Mouse (Mus musculus) liver, postnatal 0 days (tissue): Measurements from ENCODE around the gene Ugt1a6a. TPM values are rescaled to one million over a fixed set of nuclear protein-coding genes. Genes with fewer than 3 reads are reported as not detected.
"Not testable (repeated sequence)": the region's sequence is repeated elsewhere in the genome, so short reads cannot be mapped to it uniquely, and the experiment has no call there.

ENCODE experiments used
- ATAC-seq: fragments of 200-750 bp; cut with Nextera tagmentation; 2 replicates; pipeline ENCODE4 v1.8.0; 2017; ENCODE audit warnings: mild to moderate bottlenecking, moderate library complexity
- DNase-seq: peaks from one replicate; pipeline ENCODE4 v3.0.0-alpha.2; 2016
- H3K27ac ChIP-seq: fragments of 300-500 bp; sonication (generic); 2 replicates; pipeline ENCODE4 v1.5.1; 2014; ENCODE audit warnings: antibody characterized with exemption, moderate library complexity, mild to moderate bottlenecking, low read depth
- H3K27me3 ChIP-seq: fragments of 300-500 bp; sonication (generic); 2 replicates; pipeline ENCODE4 v1.6.1; 2014; ENCODE audit warnings: low read length, control low read depth, mixed read lengths; ENCODE audit not compliant: insufficient read depth
- H3K36me3 ChIP-seq: fragments of 300-500 bp; sonication (generic); replicated peaks from 2 replicates; pipeline ENCODE4 v1.6.1; 2014; ENCODE audit warnings: mild to moderate bottlenecking, control low read depth, low read length, moderate library complexity, mixed read lengths; ENCODE audit not compliant: insufficient read depth
- H3K4me1 ChIP-seq: fragments of 300-500 bp; sonication (generic); 2 replicates; pipeline ENCODE4 v1.6.1; 2014; ENCODE audit warnings: antibody characterized with exemption, mild to moderate bottlenecking, control low read depth; ENCODE audit not compliant: insufficient read depth
- H3K4me2 ChIP-seq: fragments of 300-500 bp; sonication (generic); 2 replicates; pipeline ENCODE4 v1.6.1; 2014; ENCODE audit warnings: low read depth, mild to moderate bottlenecking, low read length, moderate library complexity, mixed read lengths
- H3K4me3 ChIP-seq: fragments of 300-500 bp; sonication (generic); 2 replicates; pipeline ENCODE4 v1.5.1; 2014; ENCODE audit warnings: low read depth, low read length
- H3K9ac ChIP-seq: fragments of 300-500 bp; sonication (generic); replicated peaks from 2 replicates; pipeline ENCODE4 v1.6.1; 2014; ENCODE audit warnings: mild to moderate bottlenecking, moderate library complexity
- H3K9me3 ChIP-seq: fragments of 300-500 bp; sonication (generic); 2 replicates; pipeline ENCODE4 v1.6.1; 2016; ENCODE audit warnings: mild to moderate bottlenecking, control low read depth, low read length, mixed read lengths
- CTCF ChIP-seq: sonication (generic); IDR thresholded peaks from 2 replicates; pipeline ENCODE4 v1.5.1; 2016; ENCODE audit warnings: antibody characterized with exemption, low read depth
- EP300 ChIP-seq: IDR thresholded peaks from 2 replicates; pipeline ENCODE4 v1.6.1; 2016; ENCODE audit warnings: antibody characterized with exemption, low read depth, mild to moderate bottlenecking
- WGBS: fragments of 180-500 bp; shearing (Covaris S2); extraction: QIAGEN DNeasy Blood & Tissue Kit; methylation state at CpG from one replicate; pipeline ENCODE4 v1.1.7; 2014; ENCODE audit not compliant: insufficient replicate concordance; 5-methylcytosine and 5-hydroxymethylcytosine counted together
- polyA plus RNA-seq: library from polyadenylated mRNA; unstranded; fragments of >200 nt; fragmentation: Nextera tagmentation; extraction: Ambion mirVana; gene quantifications from 2 replicates; pipeline ENCODE4 v1.2.1, GENCODE M21; 2015

Gene Ugt1a6a
- polyA plus RNA-seq, 1 experiment from 2014 or later = 27.7 TPM

DNA sequence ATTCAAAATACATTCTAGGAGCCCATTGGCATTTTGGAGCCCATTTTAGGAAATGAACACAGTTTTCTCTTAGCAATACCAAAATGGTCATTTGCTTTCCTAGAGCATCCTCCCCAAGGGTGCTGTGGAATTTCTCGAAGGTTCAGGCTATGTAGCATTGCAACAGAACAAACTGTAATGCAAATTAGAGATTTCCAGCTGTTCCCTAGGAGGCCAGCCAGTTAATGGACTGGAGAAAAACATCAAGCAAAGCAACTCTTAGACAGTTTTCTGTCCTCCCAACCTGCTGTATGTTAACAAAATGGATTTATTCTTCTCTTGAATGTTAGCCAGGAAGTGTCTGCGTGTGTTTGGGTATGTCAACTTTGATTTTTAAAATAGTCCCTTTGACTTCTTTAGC lies 2.0 kb downstream of the Ugt1a6a start:
- no peak overlapping the region for H3K4me2 ChIP-seq
- H3K4me3 ChIP-seq = no peak overlapping the region
- H3K9me3 ChIP-seq = no peaks in the 10 kb centered on the region
- DNase-seq (no peak), ATAC-seq (no peak)
- TF ChIP-seq CTCF = no peak
- no peak for TF ChIP-seq EP300
- no peak overlapping the region for H3K9ac ChIP-seq
- H3K27ac ChIP-seq = 0 out of 2 replicates have a peak overlapping the region, but pooled peaks have one; percentile 29
- no peaks in the 10 kb centered on the region for H3K27me3 ChIP-seq
- WGBS = 62% methylated on average over 2 of the region's 2 CpGs
- H3K36me3 ChIP-seq = no peaks in the 10 kb centered on the region
- peaks cover 20% of the 10 kb centered on the region for H3K4me1 ChIP-seq

GRCm38 (mm10) chr1:88137264-88137663 lies 2.7 kb downstream of the Ugt1a6a start:
- Histone ChIP-seq H3K4me1 (peaks cover 20% of the 10 kb centered on the region), H3K9ac (no peak overlapping the region), H3K9me3 (no peaks in the 10 kb centered on the region), H3K27ac (peak overlapping the region; percentile 29; the same call in 1 of the 2 replicates), H3K4me2 (no peak overlapping the region), H3K36me3 (no peaks in the 10 kb centered on the region), H3K4me3 (no peak overlapping the region), H3K27me3 (no peaks in the 10 kb centered on the region)
- no peak for ATAC-seq
- no peak for TF ChIP-seq CTCF
- no peak for TF ChIP-seq EP300
- WGBS = 64% methylated on average over 3 of the region's 3 CpGs
- DNase-seq = no peak

- no peak for ATAC-seq
- H3K4me1 ChIP-seq = peaks cover 20% of the 10 kb centered on the region
These were observed 3.5 kb downstream of the Ugt1a6a start for GRCm38 (mm10) chr1:88138145-88138544.

DNA sequence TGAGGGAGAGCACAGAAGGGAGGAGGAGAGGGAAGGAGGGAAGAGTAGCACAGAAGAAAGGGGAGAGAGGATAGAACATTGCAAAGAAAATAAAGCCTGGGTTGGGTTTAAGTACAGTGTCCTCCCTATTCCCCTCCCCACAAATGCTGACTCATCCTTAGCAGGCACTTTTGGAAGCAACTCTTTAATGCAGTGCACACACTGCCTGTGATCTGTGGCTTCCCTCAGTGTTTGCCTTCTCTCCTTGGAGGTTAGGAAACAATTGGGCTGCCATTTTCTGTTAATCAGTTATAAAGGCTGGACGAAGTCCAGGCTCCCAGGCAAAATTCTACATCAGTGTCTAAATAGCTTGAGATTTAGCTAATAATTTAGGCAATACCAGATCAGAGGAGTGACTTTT lies 5.9 kb downstream of the Ugt1a6a start:
- not testable (repeated sequence) for H3K27ac ChIP-seq, H3K9me3 ChIP-seq, H3K36me3 ChIP-seq, H3K4me1 ChIP-seq, H3K27me3 ChIP-seq, H3K9ac ChIP-seq, H3K4me3 ChIP-seq, H3K4me2 ChIP-seq
- ATAC-seq (peak; percentile 89), DNase-seq (peak; percentile 18)
- 32% methylated on average over 1 of the region's 1 CpGs for WGBS

More at GRCm38 (mm10) chr1:88138145-88138544, 3.5 kb downstream of the Ugt1a6a start:
- Histone ChIP-seq H3K9me3 (no peaks in the 10 kb centered on the region), H3K27me3 (no peaks in the 10 kb centered on the region), H3K9ac (no peak overlapping the region), H3K27ac (no peak overlapping the region), H3K4me3 (no peak overlapping the region), H3K4me2 (no peak overlapping the region), H3K36me3 (no peaks in the 10 kb centered on the region)
- TF ChIP-seq CTCF = no peak
- TF ChIP-seq EP300 = no peak
- DNase-seq = no peak
- 85% methylated on average over 1 of the region's 1 CpGs for WGBS

GRCm38 (mm10) chr1:88143966-88144675 lies 9.5 kb downstream of the Ugt1a6a start:
- H3K27ac ChIP-seq, H3K4me3 ChIP-seq, H3K36me3 ChIP-seq, H3K4me2 ChIP-seq, H3K9me3 ChIP-seq, H3K9ac ChIP-seq, H3K27me3 ChIP-seq, H3K4me1 ChIP-seq: not testable (repeated sequence)
- WGBS = 4% methylated on average over 5 of the region's 5 CpGs
- TF ChIP-seq CTCF = peak; percentile 72
- peak; percentile 37; the same call in 1 of the 2 replicates for ATAC-seq
- DNase-seq = peak; percentile 74

DNA sequence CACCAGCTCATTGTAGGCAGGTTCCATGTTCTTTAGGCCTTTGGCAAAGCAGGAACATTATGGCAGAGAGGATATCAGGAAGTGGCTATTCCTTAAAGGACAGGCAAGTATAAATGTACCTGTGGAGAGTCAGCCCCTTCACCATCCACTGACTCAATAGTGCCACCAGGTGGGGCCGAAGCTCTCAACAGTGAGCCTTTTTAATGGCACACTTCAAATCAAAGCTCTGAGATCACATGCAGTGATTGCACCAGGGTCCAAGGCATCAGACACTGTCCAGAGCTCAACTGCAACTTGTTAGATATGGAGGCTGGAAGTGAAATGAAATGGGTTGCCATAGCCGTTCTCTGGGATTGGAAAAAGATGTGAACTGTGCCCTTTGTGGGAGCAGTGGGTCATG lies 10.7 kb downstream of the Ugt1a6a start:
- H3K4me1 ChIP-seq, ATAC-seq, H3K27me3 ChIP-seq, H3K36me3 ChIP-seq, H3K4me2 ChIP-seq, H3K9me3 ChIP-seq, H3K27ac ChIP-seq, H3K9ac ChIP-seq, H3K4me3 ChIP-seq: not testable (repeated sequence)
- DNase-seq = peak; percentile 24
- TF ChIP-seq CTCF = peak; percentile 51
- WGBS = 60% methylated on average over 2 of the region's 2 CpGs

GRCm38 (mm10) chr1:88150133-88150532 lies 15.5 kb downstream of the Ugt1a6a start:
- not testable (repeated sequence) for H3K9me3 ChIP-seq, H3K9ac ChIP-seq, H3K4me2 ChIP-seq, DNase-seq, ATAC-seq, H3K4me1 ChIP-seq, H3K27me3 ChIP-seq, H3K36me3 ChIP-seq, H3K27ac ChIP-seq, H3K4me3 ChIP-seq
- WGBS = 72% methylated on average over 2 of the region's 2 CpGs
- peak; percentile 54 for TF ChIP-seq CTCF
